Mouse (Mus musculus): ENCODE results near the gene Acot6. TPM values are rescaled to one million over a fixed set of nuclear protein-coding genes. Genes with fewer than 3 reads are reported as not detected.
A peak's percentile ranks its signal among the peaks of the same experiment; 100 is the strongest.
"Not testable (repeated sequence)": the region's sequence is repeated elsewhere in the genome, so short reads cannot be mapped to it uniquely, and the experiment has no call there.

Gene Acot6
- polyA plus RNA-seq, 1 experiment = 0.57 TPM

DNA sequence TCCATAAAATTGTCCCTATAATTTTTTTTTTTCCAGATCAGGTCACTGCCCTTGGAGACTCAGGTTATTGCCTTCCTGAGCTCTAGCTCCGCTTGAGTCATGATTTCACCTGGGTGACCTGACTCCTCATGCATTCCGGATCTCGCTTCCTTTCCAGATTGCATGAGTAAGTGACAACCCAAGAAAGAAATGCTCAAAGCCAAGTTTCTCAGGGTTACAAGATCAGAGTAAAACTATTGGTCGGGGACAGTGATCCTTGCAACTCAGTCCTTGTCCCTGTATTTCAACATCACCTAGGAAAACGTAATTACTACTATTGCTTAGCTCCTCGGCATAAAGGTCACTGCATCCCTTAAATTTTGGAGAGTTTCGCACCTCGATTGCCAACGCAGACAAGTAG is 31.5 kb upstream of the Acot6 start, which contains the start of gene Acot5:
Gene Acot5 (plus strand): TSS at position 340 of the 400 bp plus-strand sequence.
- TF ChIP-seq POLR2A (IDR thresholded peaks at IDR 0.05; ENCODE audit: low read depth, low read length) (no peak), CTCF (IDR thresholded peaks at IDR 0.05; ENCODE audit: extremely low read depth, insufficient read depth, insufficient read length, insufficient replicate concordance) (no peak)
- H3K4me3 ChIP-seq (ENCODE audit: extremely low read depth, insufficient read depth, insufficient read length) = no peak within 1 kb of the TSS
- H3K36me3 ChIP-seq (ENCODE audit: control insufficient read depth, insufficient read depth, low read length) = no peaks in the 10 kb centered on the region
- H3K27ac ChIP-seq (ENCODE audit: insufficient read depth, low read length) = no peak within 1 kb of the TSS
- H3K4me1 ChIP-seq (ENCODE audit: control insufficient read depth, insufficient read depth, insufficient read length) = no peaks in the 10 kb centered on the region
- peaks cover 2% of the 10 kb centered on the region; the same call in 1 of the 2 replicates for H3K27me3 ChIP-seq (ENCODE audit: control insufficient read depth, insufficient read depth, low read length)
- DNase-seq (ENCODE audit: low read depth in 1 of 2, low spot score in 2 of 2) = no peak
- WGBS = 67% methylated on average over 9 of the region's 9 CpGs

DNA sequence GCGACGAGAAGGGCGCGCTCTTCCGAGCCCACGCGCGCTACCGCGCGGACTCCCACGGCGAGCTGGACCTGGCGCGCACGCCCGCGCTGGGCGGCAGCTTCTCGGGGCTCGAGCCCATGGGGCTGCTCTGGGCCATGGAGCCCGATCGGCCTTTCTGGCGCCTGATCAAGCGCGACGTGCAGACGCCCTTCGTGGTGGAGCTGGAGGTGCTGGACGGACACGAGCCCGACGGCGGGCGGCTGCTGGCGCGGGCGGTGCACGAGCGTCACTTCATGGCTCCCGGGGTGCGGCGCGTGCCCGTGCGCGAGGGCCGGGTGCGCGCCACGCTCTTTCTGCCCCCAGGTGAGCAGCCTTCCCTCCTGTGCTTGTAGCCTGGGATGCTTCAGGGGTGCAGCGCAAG is 30.9 kb upstream of the Acot6 start:
- not testable (repeated sequence) for H3K4me1 ChIP-seq (ENCODE audit: control insufficient read depth, insufficient read depth, insufficient read length); H3K27me3 ChIP-seq (ENCODE audit: control insufficient read depth, insufficient read depth, low read length); H3K27ac ChIP-seq (ENCODE audit: insufficient read depth, low read length); H3K4me3 ChIP-seq (ENCODE audit: extremely low read depth, insufficient read depth, insufficient read length); H3K36me3 ChIP-seq (ENCODE audit: control insufficient read depth, insufficient read depth, low read length)
- peak in 1 of 2 experiments; percentile 4 for DNase-seq (ENCODE audit: low read depth in 1 of 2, low spot score in 2 of 2)
- WGBS = 3% methylated on average over 42 of the region's 52 CpGs

DNA sequence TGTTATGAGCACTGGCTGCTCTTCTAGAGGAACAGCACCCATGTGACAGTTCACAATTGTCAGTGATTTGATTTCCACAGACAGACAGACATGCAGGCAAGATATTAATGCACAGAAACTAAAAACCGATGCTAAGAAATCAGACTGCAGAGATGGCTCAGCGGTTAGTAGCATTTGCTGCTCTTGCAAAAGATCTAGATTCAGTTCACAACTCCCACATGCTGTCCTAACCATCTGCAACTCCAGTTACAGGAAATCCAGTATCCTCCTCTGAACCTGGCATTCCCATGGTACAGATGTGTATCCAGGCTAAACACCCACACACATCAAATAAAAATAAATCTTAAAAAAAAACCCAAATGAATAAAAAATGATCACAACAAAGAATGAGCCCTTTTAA is 28.8 kb upstream of the Acot6 start:
- no peak for DNase-seq (ENCODE audit: low read depth in 1 of 2, low spot score in 2 of 2)
- H3K4me1 ChIP-seq (ENCODE audit: control insufficient read depth, insufficient read depth, insufficient read length) = no peaks in the 10 kb centered on the region
- H3K27me3 ChIP-seq (ENCODE audit: control insufficient read depth, insufficient read depth, low read length) = peaks cover 2% of the 10 kb centered on the region; the same call in 1 of the 2 replicates
- no peak for TF ChIP-seq POLR2A (IDR thresholded peaks at IDR 0.05; ENCODE audit: low read depth, low read length)
- no peak for TF ChIP-seq CTCF (IDR thresholded peaks at IDR 0.05; ENCODE audit: extremely low read depth, insufficient read depth, insufficient read length, insufficient replicate concordance)
- WGBS = 83% methylated on average over 2 of the region's 2 CpGs
- H3K27ac ChIP-seq (ENCODE audit: insufficient read depth, low read length) = no peak overlapping the region
- no peak overlapping the region for H3K4me3 ChIP-seq (ENCODE audit: extremely low read depth, insufficient read depth, insufficient read length)
- H3K36me3 ChIP-seq (ENCODE audit: control insufficient read depth, insufficient read depth, low read length) = no peaks in the 10 kb centered on the region

DNA sequence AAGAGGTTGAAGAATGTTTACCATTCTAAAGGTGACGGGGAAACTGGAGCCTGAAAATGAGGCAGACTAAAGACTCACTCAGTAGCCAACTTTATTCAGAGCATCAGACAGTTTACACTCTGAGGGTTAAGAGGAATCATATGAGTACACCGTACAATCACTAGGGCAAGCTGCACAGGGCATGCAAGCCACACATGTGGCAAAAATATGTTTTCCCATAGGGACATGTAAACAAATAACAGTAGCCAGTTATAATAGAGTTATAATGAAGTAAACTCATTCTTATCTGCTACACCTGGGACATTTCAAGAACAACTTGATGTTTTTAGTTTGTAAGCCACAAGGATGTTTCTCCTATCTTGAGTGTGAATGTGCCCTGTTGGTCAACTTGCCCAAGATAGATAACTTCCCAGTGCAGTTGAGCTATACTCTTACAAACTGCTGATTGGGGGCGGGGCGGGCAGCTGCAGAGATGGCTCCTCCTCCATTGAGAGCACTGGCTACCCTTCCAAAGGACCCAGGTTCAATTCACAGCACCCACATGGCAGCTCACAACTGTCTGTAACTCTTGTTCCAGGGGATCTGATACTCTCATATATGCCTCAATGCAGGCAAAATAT is 23.0 kb upstream of the Acot6 start:
- 93% methylated on average over 4 of the region's 4 CpGs for WGBS
- TF ChIP-seq POLR2A (IDR thresholded peaks at IDR 0.05; ENCODE audit: low read depth, low read length) (no peak), CTCF (IDR thresholded peaks at IDR 0.05; ENCODE audit: extremely low read depth, insufficient read depth, insufficient read length, insufficient replicate concordance) (no peak)
- H3K27ac ChIP-seq (ENCODE audit: insufficient read depth, low read length) = no peak overlapping the region
- no peak overlapping the region for H3K4me3 ChIP-seq (ENCODE audit: extremely low read depth, insufficient read depth, insufficient read length)
- DNase-seq (ENCODE audit: low read depth in 1 of 2, low spot score in 2 of 2) = no peak
- no peaks in the 10 kb centered on the region for H3K27me3 ChIP-seq (ENCODE audit: control insufficient read depth, insufficient read depth, low read length)
- H3K4me1 ChIP-seq (ENCODE audit: control insufficient read depth, insufficient read depth, insufficient read length) = no peaks in the 10 kb centered on the region
- H3K36me3 ChIP-seq (ENCODE audit: control insufficient read depth, insufficient read depth, low read length) = no peaks in the 10 kb centered on the region

DNA sequence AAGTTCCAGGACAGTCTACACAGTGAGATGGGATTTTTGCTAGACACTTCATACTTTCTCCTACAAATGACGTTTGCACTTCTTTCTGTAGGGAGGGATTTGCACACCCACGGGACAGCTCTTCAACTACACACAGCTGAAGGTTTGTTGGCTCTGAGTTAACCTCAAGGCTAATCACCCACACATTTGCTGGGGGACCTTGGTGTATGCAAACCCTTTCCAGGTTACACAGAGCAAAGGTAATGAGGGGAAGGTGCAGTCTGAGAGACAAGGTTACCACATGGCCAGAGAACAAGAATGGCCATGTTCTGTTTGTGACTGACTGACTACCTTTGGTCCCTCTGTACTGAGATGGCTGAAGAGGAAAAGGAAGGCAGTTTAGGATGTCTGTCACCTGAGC is 16.6 kb upstream of the Acot6 start:
- H3K36me3 ChIP-seq (ENCODE audit: control insufficient read depth, insufficient read depth, low read length) = no peaks in the 10 kb centered on the region
- no peak overlapping the region for H3K4me3 ChIP-seq (ENCODE audit: extremely low read depth, insufficient read depth, insufficient read length)
- no peak for TF ChIP-seq POLR2A (IDR thresholded peaks at IDR 0.05; ENCODE audit: low read depth, low read length)
- TF ChIP-seq CTCF (IDR thresholded peaks at IDR 0.05; ENCODE audit: extremely low read depth, insufficient read depth, insufficient read length, insufficient replicate concordance) = no peak
- 89% methylated on average over 2 of the region's 2 CpGs for WGBS
- no peaks in the 10 kb centered on the region for H3K4me1 ChIP-seq (ENCODE audit: control insufficient read depth, insufficient read depth, insufficient read length)
- DNase-seq (ENCODE audit: low read depth in 1 of 2, low spot score in 2 of 2) = no peak
- no peaks in the 10 kb centered on the region for H3K27me3 ChIP-seq (ENCODE audit: control insufficient read depth, insufficient read depth, low read length)
- H3K27ac ChIP-seq (ENCODE audit: insufficient read depth, low read length) = no peak overlapping the region

DNA sequence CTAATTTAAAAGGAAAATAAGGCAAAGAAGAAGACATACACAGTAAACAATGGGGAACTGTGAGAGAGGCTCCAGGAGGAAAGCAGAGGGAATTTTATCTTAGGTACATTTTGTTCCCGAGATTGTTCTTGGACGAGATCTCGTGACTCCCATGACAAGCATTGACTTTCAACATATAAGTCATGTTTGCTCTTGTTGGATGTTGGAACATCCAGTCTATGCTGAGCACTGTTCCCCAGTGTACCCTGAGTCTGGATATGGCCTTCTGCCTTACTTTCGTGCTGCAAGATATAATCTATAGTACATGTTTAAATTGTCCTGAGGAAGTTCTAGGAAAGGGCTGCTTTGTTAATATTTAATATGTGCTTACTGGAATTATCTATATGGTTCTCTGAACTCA is 15.9 kb upstream of the Acot6 start:
- TF ChIP-seq CTCF (IDR thresholded peaks at IDR 0.05; ENCODE audit: extremely low read depth, insufficient read depth, insufficient read length, insufficient replicate concordance) = no peak
- TF ChIP-seq POLR2A (IDR thresholded peaks at IDR 0.05; ENCODE audit: low read depth, low read length) = no peak
- H3K4me1 ChIP-seq (ENCODE audit: control insufficient read depth, insufficient read depth, insufficient read length) = no peaks in the 10 kb centered on the region
- H3K27ac ChIP-seq (ENCODE audit: insufficient read depth, low read length) = no peak overlapping the region
- no peaks in the 10 kb centered on the region for H3K36me3 ChIP-seq (ENCODE audit: control insufficient read depth, insufficient read depth, low read length)
- no peaks in the 10 kb centered on the region for H3K27me3 ChIP-seq (ENCODE audit: control insufficient read depth, insufficient read depth, low read length)
- 90% methylated on average over 4 of the region's 4 CpGs for WGBS
- no peak for DNase-seq (ENCODE audit: low read depth in 1 of 2, low spot score in 2 of 2)
- no peak overlapping the region for H3K4me3 ChIP-seq (ENCODE audit: extremely low read depth, insufficient read depth, insufficient read length)

DNA sequence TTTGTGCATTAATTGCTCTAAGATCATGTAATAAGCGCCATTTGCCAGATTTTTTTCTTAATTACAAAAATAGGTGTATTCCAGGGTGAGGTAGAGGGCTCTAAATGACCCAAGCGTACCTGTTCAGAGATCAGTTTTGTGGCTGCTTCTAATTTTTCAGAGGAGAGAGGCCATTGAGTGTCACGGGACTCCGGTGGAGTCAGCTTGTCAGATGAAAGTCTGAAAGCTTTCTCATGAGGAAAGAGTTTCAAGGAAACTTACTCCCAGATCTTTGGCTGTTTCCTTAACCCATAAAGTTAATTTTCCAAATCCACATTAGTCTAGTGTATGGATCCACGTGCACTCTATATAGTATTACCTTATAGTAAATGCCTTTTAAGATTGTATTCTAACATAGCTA is 5.8 kb upstream of the Acot6 start:
- 93% methylated on average over 5 of the region's 5 CpGs for WGBS
- H3K27ac ChIP-seq (ENCODE audit: insufficient read depth, low read length); DNase-seq (ENCODE audit: low read depth in 1 of 2, low spot score in 2 of 2); H3K36me3 ChIP-seq (ENCODE audit: control insufficient read depth, insufficient read depth, low read length); H3K27me3 ChIP-seq (ENCODE audit: control insufficient read depth, insufficient read depth, low read length); H3K4me1 ChIP-seq (ENCODE audit: control insufficient read depth, insufficient read depth, insufficient read length); H3K4me3 ChIP-seq (ENCODE audit: extremely low read depth, insufficient read depth, insufficient read length): not testable (repeated sequence)
